Mouse (Mus musculus) G1E (cell line): ENCODE data around the gene Otx2. TPM values are rescaled to one million over a fixed set of nuclear protein-coding genes. Genes with fewer than 3 reads are reported as not detected.
"Not testable (repeated sequence)": the region's sequence is repeated elsewhere in the genome, so short reads cannot be mapped to it uniquely, and the experiment has no call there.

Source experiments
- ATAC-seq: 2 replicates; pipeline ENCODE4 v1.8.0; 2016; ENCODE audit warnings: mild to moderate bottlenecking; ENCODE audit not compliant: insufficient number of reproducible peaks, poor library complexity, low FRiP score, severe bottlenecking; ENCODE audit errors: extremely low read depth
- DNase-seq: peaks from one replicate; pipeline ENCODE4 v3.0.0; 2012; ENCODE audit warnings: low spot score
- H3K27me3 ChIP-seq: 2 replicates; pipeline ENCODE4 v1.6.1; 2012; ENCODE audit warnings: mild to moderate bottlenecking, low read length, inconsistent platforms; ENCODE audit not compliant: insufficient read depth
- H3K36me3 ChIP-seq: replicated peaks from 2 replicates; pipeline ENCODE3; 2012; ENCODE audit warnings: mild to moderate bottlenecking, inconsistent platforms
- H3K4me1 ChIP-seq: 2 replicates; pipeline ENCODE4 v1.6.1; 2012; ENCODE audit warnings: low read depth, low read length, inconsistent platforms, mixed read lengths; ENCODE audit not compliant: insufficient read depth
- H3K4me3 ChIP-seq: 2 replicates; pipeline ENCODE4 v1.5.1; 2012; ENCODE audit warnings: low read depth, mild to moderate bottlenecking, inconsistent platforms, low read length, moderate library complexity, mixed read lengths
- H3K9me3 ChIP-seq: replicated peaks from 2 replicates; pipeline ENCODE4 v1.6.1; 2012; ENCODE audit warnings: inconsistent platforms
- CTCF ChIP-seq: IDR thresholded peaks from 2 replicates; pipeline ENCODE4 v1.5.1; 2012; ENCODE audit warnings: low read depth, low read length, inconsistent platforms, mixed read lengths
- GATA1 ChIP-seq: IDR thresholded peaks from 2 replicates; pipeline ENCODE4 v1.6.1; 2012; ENCODE audit warnings: borderline replicate concordance, low read length, inconsistent platforms, mixed read lengths
- GATA2 ChIP-seq: IDR thresholded peaks from 2 replicates; pipeline ENCODE4 v1.6.1; 2012; ENCODE audit warnings: low read depth, low read length, inconsistent platforms, borderline replicate concordance
- POLR2AphosphoS5 ChIP-seq: IDR thresholded peaks from 2 replicates; pipeline ENCODE4 v1.6.1; 2012; ENCODE audit warnings: low read depth, low read length, inconsistent platforms; ENCODE audit not compliant: insufficient replicate concordance
- TAL1 ChIP-seq: conservative IDR thresholded peaks from 2 replicates; pipeline ENCODE4 v1.6.1; 2012; ENCODE audit warnings: low read depth, low read length, inconsistent platforms, mixed read lengths
- polyA plus RNA-seq: library from polyadenylated mRNA; stranded (reverse); fragments of >175 nt; gene quantifications from 2 replicates; pipeline ENCODE4 v1.2.3, GENCODE M21; 2012
- total RNA-seq, 2 experiments: library from RNA; stranded (forward) in 1 of 2; stranded (reverse) in 1 of 2; fragments of 200-1000 nt in 1 of 2; fragments of >200 nt in 1 of 2; fragmentation: Nextera tagmentation in 1 of 2; gene quantifications; 2 replicates each; pipeline ENCODE4 v1.2.3; 2014 to 2017

Otx2 gene
- total and polyA plus RNA-seq, 3 experiments, result 0.33 TPM; not detected in 2

DNA sequence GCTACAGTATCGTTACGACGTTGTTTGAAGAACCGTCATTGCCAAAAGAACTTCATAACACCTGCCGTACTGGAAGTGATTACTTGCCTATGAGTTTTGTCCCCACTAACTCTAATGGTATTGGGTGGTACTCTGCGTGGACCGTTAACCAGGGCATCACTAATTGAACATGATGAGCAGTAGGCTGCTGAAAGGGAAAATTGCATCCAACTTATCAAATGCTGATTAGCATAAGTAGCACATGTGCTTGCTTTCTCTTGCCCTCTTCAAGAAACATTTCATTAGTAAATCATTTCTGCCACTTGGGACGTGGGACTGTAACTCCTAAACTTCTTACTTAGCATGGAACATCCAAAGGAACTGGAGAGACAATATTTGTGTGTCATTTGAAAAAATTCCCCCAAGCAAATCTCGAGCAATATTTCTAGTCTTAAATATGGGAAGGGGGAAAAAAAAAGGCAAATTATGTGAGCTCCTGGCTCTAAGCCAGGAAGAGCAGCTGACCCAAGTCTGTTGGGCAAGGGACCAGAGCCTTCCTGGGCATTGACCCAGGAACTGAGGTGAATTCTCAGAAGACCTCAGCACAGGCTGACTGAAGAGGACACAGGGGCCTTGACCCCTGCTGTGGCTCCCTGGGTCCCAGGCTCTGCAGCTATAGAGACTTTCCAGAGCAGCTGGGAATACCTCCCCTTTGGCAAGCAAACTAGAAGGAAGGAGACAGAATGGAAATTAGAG is 48.9 kb downstream of the Otx2 start:
- H3K9me3 ChIP-seq, result 0 out of 2 replicates have a peak, but pooled peaks cover 3% of the 10 kb centered on the region
- peaks cover 3% of the 10 kb centered on the region; the same call in 1 of the 2 replicates for H3K27me3 ChIP-seq
- H3K4me3 ChIP-seq, result no peak overlapping the region
- TF ChIP-seq GATA1 (no peak), CTCF (no peak), TAL1 (no peak), POLR2AphosphoS5 (no peak)
- H3K4me1 ChIP-seq, result no peaks in the 10 kb centered on the region; the same call in 1 of the 2 replicates
- DNase-seq (no peak), ATAC-seq (no peak)
- H3K36me3 ChIP-seq, result no peaks in the 10 kb centered on the region

DNA sequence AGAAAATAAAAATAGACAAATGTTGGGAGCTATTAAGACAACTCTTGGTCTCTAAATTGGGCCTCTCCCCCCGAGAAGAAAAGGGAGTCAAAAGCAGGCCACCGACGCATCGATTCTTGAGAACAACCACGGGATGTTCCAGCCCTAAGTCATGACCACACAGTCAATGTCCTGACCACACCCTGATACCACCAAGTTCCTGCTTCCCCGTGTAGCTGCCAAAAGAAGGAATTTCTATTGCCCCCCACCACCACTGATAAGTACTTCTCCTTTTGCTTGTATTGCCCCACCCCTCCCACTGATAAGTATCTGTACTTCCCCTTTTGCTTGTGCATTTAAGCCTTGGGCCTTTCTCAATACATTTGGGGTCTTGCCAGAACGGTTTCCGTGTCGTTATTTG is 50.9 kb downstream of the Otx2 start:
- not testable (repeated sequence) for DNase-seq, H3K9me3 ChIP-seq, H3K4me3 ChIP-seq, ATAC-seq, H3K27me3 ChIP-seq, H3K36me3 ChIP-seq, H3K4me1 ChIP-seq

GRCm38 (mm10) chr14:48616361-48616760 is 57.3 kb downstream of the Otx2 start:
- no peak for ATAC-seq
- Histone ChIP-seq H3K36me3 (no peaks in the 10 kb centered on the region), H3K9me3 (no peaks in the 10 kb centered on the region), H3K27me3 (peaks cover 3% of the 10 kb centered on the region; the same call in 1 of the 2 replicates), H3K4me3 (no peak overlapping the region), H3K4me1 (no peaks in the 10 kb centered on the region)
- TF ChIP-seq TAL1, result no peak
- TF ChIP-seq GATA1, result no peak
- TF ChIP-seq GATA2, result no peak
- no peak for TF ChIP-seq CTCF
- TF ChIP-seq POLR2AphosphoS5, result no peak
- DNase-seq, result no peak

DNA sequence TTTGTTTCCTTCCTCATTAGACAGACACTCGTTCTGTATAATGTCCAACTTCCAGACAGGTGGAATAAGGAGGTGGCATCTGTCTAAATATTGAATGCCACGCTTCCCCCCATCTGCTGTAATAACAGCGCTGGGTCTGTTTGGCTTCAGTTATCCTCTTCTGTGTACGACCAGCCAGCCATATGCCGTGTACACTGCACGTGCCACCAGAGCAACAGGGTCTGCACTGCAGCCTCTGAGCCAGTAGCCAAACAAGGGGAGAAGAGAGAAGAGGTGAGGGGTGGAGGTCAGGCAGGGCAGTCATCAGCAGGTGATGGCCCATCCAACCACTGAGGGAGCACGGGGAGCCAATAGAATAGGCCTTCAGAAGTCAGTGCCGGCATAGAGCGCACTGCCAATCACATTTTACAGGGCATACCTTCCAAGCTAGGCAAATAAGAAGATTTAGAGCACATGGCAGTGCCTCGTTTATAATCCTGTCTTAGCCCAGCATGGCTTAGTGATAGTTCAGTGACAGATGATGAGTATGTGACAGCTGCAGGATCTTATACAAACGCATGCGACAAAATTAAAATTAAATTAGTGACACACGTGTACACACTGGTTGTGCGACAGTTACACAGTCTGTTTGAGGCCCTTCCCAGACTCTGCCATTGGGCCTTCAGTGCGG is 64.8 kb downstream of the Otx2 start:
- Histone ChIP-seq H3K4me1 (no peaks in the 10 kb centered on the region), H3K4me3 (no peak overlapping the region), H3K36me3 (no peaks in the 10 kb centered on the region), H3K9me3 (no peaks in the 10 kb centered on the region), H3K27me3 (peaks cover 2% of the 10 kb centered on the region)
- TF ChIP-seq POLR2AphosphoS5 (no peak), TAL1 (no peak), CTCF (no peak), GATA1 (no peak), GATA2 (no peak)
- DNase-seq (no peak), ATAC-seq (no peak)

Other genes starting within 250 kb of the Otx2 start
- 18.7 and 24.2 TPM in 2 replicates for gene Tmem260, start 227.7 kb downstream of the Otx2 start, total RNA-seq (2014; fragmentation: Nextera tagmentation)
- 14.0 and 16.0 TPM in 2 replicates for gene Tmem260, start 227.7 kb downstream of the Otx2 start, total RNA-seq (2017)
- 3.7 and 4.8 TPM in 2 replicates for gene Tmem260, start 227.7 kb downstream of the Otx2 start, polyA plus RNA-seq